Mouse (Mus musculus): Measurements from ENCODE around the gene Zcchc2. TPM values are rescaled to one million over a fixed set of nuclear protein-coding genes. Genes with fewer than 3 reads are reported as not detected.

Zcchc2 gene
- polyA plus RNA-seq, 1 experiment from 2014 or later = 2.2 TPM

Other genes starting within 250 kb of the Zcchc2 start
- 0.34 and 0.83 TPM in 2 replicates for gene Tnfrsf11a, start 209.7 kb upstream of the Zcchc2 start, polyA plus RNA-seq (2015; fragmentation: Nextera tagmentation; extraction: Ambion mirVana)
- gene Phlpp1, start 181.3 kb downstream of the Zcchc2 start, polyA plus RNA-seq (2015; fragmentation: Nextera tagmentation; extraction: Ambion mirVana) = 4.4 and 4.7 TPM in 2 replicates

Measured in heart, embryonic 16.5 days (tissue).